Mouse (Mus musculus) erythroblast, embryonic 14.5 days (primary cell): Measurements from ENCODE around the gene Kif16b. TPM values are rescaled to one million over a fixed set of nuclear protein-coding genes. Genes with fewer than 3 reads are reported as not detected.
A peak's percentile ranks its signal among the peaks of the same experiment; 100 is the strongest.

Experiments used
- H3K27me3 ChIP-seq: 2 replicates; pipeline ENCODE4 v1.6.1; 2012; ENCODE audit warnings: inconsistent platforms; ENCODE audit not compliant: control insufficient read depth
- H3K36me3 ChIP-seq: 2 replicates; pipeline ENCODE4 v1.6.1; 2012; ENCODE audit warnings: mild to moderate bottlenecking, inconsistent platforms; ENCODE audit not compliant: control insufficient read depth
- H3K4me1 ChIP-seq: 2 replicates; pipeline ENCODE4 v1.6.1; 2012; ENCODE audit warnings: inconsistent platforms; ENCODE audit not compliant: control insufficient read depth
- H3K4me3 ChIP-seq: replicated peaks from 2 replicates; pipeline ENCODE3; 2012; ENCODE audit warnings: moderate library complexity, mild to moderate bottlenecking, inconsistent platforms
- H3K9me3 ChIP-seq: 2 replicates; pipeline ENCODE4 v1.6.1; 2012; ENCODE audit warnings: low read length, inconsistent platforms, mixed read lengths; ENCODE audit not compliant: control insufficient read depth
- GATA1 ChIP-seq: IDR thresholded peaks from 2 replicates; pipeline ENCODE4 v1.6.1; 2012; ENCODE audit warnings: low read length, inconsistent platforms, mixed read lengths
- TAL1 ChIP-seq: IDR thresholded peaks from 3 replicates; pipeline ENCODE4 v1.6.1; 2012; ENCODE audit warnings: low read length, inconsistent platforms, mixed read lengths
- polyA plus RNA-seq: library from polyadenylated mRNA; stranded (reverse); fragments of >175 nt; gene quantifications from 2 replicates; pipeline ENCODE4 v1.2.3, GENCODE M21; 2012

Kif16b gene
- 0.02 and 0.07 TPM in 2 replicates for polyA plus RNA-seq

DNA sequence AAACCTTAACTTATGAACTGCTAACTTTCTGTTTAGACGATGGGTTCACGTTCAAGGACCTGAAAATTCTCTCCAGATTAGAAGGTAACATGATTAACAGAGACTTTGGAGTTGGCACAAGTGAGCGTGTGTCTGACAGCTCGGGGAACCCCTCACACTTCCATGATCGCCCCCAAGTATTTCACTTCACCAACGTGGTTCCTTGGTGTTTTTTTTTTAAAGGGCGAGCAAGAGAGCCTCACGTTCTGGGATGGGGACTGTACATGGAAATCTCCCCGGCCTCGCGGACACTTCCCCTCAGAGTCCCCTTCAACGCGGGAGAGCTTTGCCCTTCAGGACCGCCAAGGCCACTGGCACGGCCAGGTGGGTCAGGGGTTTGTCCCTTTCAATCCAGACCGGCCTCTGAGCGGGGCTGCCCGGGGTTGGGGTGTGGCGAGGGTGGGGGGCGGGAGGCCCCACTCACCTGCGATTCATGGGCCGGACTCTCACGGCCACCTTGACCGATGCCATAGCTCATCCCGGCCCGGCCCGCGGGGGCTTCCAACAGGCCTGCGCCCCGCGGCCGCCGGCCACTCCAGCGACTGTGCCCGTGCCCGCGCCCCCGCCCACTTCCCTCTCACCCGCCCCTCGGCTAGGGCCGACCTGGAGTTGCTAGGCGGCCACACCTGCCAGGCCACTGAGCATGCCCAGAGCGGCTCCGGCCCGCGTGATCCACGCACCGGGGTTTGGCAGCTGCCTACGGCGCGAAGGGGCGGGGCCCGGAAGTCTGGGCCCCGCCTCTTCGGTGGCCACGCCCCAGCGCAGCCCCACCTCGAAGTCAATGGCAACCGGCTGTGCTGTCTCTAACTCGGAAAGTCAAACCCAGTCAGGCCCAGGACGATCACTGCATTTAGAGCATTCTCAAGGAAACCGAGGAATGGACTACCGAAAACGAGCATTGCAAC is at the start of gene Kif16b:
TSS of gene Kif16b (minus strand) at position 670 of the 944 bp plus-strand sequence.
- H3K4me1 ChIP-seq: peaks cover 37% of the 10 kb centered on the region

DNA sequence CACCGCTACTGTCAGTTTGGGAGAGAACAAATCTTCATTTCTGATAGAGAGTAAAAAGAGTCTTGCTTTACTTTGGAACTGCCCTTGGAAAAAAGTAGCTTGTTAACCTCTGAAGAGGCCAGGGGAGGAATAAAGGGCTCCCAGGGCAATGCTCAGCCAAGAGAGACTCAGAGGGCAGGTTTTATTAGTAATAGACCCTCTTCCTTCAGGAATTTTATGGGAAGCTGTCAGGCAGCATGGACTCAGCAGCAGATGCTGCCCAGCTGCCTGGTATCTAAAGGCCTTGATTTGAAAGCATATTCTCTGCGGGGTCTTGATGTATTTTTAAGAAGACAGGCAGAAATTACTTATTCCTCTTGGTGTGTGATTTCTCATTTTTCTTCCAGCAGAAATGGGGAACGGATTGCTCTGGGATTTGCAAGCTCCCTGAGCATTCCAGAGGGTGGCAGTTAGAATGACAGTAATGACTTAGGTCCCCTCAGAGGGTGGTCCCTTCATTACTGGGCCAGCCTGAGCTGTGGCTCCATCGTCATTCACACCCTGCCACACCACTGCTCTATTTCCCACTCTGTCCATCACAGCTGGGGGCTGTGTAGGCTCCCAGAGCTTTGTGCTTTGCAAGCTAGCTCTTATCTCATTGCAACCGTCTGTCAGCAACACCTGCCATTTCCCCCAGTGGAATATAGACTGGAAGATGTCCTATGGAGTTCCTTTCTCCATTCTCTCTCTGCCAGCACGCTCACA is 39.7 kb upstream of the Kif16b start:
- no peaks in the 10 kb centered on the region for H3K4me1 ChIP-seq
- no peak overlapping the region for H3K4me3 ChIP-seq
- H3K36me3 ChIP-seq: no peaks in the 10 kb centered on the region
- TF ChIP-seq TAL1 (no peak), GATA1 (no peak)
- no peaks in the 10 kb centered on the region for H3K9me3 ChIP-seq
- H3K27me3 ChIP-seq: no peaks in the 10 kb centered on the region

More for the DNA sequence above, at the start of gene Kif16b:
- H3K9me3 ChIP-seq: no peaks in the 10 kb centered on the region
- no peaks in the 10 kb centered on the region for H3K36me3 ChIP-seq
- peak within 1 kb of the TSS; percentile 77 for H3K4me3 ChIP-seq
- TF ChIP-seq GATA1 (no peak), TAL1 (no peak)
- no peaks in the 10 kb centered on the region for H3K27me3 ChIP-seq

DNA sequence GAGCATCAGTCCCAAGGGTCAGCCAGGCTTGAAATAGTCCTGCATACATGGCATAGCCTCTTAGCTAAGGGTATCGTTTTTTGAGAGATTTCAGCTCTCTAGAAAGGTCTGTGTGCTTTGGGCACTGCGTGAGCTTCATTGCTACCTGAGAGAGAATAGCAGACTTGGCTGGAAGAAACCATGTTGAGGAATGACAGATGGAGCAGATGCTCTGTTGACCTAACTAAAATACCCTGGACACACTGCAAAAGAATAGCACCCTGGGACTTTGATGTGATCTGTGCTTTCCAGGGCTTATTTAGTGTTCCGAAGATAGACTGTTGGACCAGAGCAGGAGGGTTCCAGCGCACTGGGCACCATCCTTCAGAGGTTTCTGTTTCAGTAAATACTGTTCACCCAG is 29.1 kb upstream of the Kif16b start:
- Histone ChIP-seq H3K36me3 (no peaks in the 10 kb centered on the region), H3K4me1 (no peaks in the 10 kb centered on the region), H3K9me3 (no peaks in the 10 kb centered on the region), H3K27me3 (no peaks in the 10 kb centered on the region), H3K4me3 (no peak overlapping the region)
- TF ChIP-seq GATA1 (no peak), TAL1 (no peak)

DNA sequence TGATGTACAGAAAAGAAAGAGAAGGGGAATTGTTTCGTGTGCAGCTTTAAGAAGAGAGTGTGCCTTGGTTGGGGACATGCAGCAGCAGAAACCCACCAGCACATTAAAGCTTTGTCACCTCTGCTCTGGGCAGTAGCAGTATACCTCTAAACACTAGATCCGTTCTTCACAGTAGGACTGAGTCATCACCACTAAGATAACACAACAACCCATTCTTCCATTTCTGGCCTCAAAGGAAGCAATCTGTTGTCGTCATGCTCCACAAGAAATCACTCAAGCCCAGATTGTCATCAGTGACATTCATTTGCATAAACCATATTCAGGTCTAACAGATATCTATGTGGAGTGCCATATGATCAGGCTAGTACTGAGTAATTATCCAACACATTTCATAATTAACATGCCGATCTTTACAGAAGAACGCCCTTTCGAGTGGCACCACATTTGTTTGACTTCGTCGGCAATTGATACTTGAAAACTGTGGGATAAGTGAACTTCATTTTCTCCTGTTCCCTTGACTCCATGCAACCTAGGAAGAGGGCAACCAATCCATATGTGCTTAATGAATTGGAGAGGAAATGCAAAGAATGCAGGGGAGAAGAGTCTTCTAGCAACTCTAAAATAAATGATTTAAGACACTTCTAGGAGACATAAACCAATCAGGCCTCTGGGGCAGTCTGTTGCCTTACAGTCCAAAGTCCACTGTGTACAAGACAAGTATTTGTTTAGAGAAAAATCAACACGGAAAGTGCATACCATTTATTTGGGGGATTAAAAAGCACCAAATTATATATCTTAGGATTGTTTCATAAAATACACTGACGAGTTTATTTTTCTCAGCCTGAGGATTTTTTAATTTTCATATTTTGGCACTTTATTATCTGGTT is 28.1 kb upstream of the Kif16b start:
- H3K4me3 ChIP-seq: no peak overlapping the region
- H3K9me3 ChIP-seq: no peaks in the 10 kb centered on the region
- TF ChIP-seq GATA1 (no peak), TAL1 (no peak)
- no peaks in the 10 kb centered on the region for H3K36me3 ChIP-seq
- no peaks in the 10 kb centered on the region for H3K27me3 ChIP-seq
- no peaks in the 10 kb centered on the region for H3K4me1 ChIP-seq

DNA sequence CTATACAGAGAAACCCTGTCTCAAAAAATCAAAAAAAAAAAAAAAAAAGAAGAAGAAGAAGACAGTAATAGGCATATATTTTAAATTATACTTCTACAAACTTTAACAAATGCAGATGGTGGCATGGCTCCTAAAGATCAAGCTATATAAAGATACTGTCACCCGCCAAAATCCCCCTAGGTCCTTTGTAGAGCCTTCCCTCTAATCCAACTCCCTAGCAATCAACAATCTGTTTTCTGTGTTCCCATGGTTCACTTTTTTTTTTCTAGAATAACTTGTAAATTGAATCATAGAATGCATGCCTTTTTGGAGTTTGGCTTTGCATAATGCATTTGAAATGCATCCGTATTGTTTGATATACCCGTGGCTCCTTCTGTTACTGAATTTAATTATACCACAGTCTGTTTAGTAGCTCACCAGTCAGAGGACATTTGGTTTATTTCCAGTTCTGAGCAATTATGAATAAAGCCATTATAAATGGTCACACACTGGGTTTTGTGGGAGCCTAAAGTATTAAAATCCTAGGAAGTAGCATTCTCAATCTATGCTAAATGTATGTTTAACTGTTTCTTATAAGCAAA is 9.6 kb upstream of the Kif16b start:
- no peaks in the 10 kb centered on the region for H3K4me1 ChIP-seq
- TF ChIP-seq TAL1 (no peak), GATA1 (no peak)
- H3K9me3 ChIP-seq: no peaks in the 10 kb centered on the region
- H3K36me3 ChIP-seq: no peaks in the 10 kb centered on the region
- no peak overlapping the region for H3K4me3 ChIP-seq
- no peaks in the 10 kb centered on the region for H3K27me3 ChIP-seq

DNA sequence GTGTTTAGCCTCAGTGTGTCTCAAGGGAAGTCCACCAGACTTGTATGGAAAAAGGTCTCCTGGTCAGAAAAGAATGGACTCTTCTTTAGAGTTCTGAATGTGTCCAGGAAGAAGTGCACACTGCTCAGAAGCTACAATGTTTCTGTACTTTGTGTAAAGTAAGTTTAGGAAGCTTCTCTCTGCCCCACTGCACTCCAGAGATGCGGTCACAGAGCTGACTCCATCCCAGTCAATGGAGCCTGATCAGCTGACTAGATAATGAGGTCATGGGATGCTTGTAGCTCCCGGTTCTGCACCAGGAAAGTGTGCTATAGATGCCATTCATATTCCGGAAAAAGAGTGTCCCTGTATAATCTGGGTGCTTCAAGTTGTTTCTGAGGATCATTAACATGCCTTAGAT is 7.9 kb upstream of the Kif16b start:
- no peak for TF ChIP-seq TAL1
- no peak for TF ChIP-seq GATA1
- H3K36me3 ChIP-seq: no peaks in the 10 kb centered on the region
- H3K4me1 ChIP-seq: no peaks in the 10 kb centered on the region
- H3K9me3 ChIP-seq: no peaks in the 10 kb centered on the region
- no peak overlapping the region for H3K4me3 ChIP-seq
- no peaks in the 10 kb centered on the region for H3K27me3 ChIP-seq

DNA sequence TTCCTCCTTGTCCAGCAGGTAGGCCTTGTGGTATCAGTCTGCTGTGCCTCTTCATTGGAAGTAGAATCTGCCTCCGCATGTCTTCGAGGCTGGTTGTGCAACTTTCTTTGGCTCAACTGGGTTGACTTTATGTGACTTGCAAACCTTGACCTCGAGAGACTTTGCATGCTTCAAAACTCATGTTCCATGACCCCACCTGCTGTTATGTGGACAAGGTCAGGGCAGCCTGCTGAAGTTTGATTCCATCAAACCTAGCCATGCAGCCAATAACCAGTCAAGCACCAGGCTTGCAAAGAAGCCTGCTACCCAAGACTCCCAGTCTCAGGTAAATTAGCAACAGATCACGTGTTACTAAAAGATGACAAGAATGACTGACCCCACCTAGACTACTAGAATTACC is 5.7 kb upstream of the Kif16b start:
- Histone ChIP-seq H3K9me3 (no peaks in the 10 kb centered on the region), H3K27me3 (no peaks in the 10 kb centered on the region)
- no peak for TF ChIP-seq GATA1
- TF ChIP-seq TAL1: no peak

More for the DNA sequence above, 5.7 kb upstream of the Kif16b start:
- Histone ChIP-seq H3K4me1 (peaks cover 19% of the 10 kb centered on the region), H3K36me3 (no peaks in the 10 kb centered on the region), H3K4me3 (no peak overlapping the region)
